Mouse (Mus musculus): ENCODE data around the gene Slc12a3.

DNA sequence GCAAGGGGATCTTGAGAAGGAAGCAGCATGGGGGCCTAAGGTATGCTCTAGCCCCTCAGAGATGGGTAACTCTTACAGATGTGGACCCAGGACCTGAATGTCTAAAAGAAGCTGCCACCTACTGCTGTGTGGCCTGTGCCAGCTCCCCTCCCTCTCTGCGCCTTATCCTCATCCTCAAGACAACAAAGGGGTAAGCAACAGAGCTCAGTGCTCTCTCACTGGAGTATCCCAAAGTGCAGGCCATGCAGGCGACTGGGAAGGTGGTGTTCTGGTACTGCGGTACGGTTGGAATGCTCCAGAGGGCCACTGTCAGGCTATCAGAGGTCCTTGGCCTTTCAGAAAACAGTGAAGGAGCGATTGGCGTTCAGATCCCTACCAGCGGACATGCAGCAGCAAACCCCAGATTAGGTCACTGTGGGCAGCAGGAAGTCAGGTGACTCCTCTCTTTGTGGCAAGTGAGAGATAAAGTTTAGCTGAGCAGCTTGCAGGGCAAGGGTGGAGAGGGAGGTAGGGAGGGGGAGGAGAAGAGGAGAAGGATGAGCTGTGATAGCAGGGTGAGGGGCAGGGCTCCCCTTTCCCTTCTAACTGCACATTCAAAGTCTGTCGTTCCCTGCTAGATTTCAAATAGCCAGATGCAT lies 79.6 kb downstream of the Slc12a3 start:
- TF ChIP-seq POLR2A (IDR thresholded peaks at IDR 0.05; ENCODE audit: extremely low read depth, insufficient read depth, low read length) (no peak), CTCF (IDR thresholded peaks at IDR 0.05; ENCODE audit: low read depth, low read length) (no peak)

All from liver, adult 2 months (tissue).